Mouse (Mus musculus) cerebellum, adult 11-12 months (tissue): ENCODE measurements around the gene Pappa.

Source experiments
- DNase-seq: peaks from one replicate; pipeline ENCODE4 v3.0.0; 2022

Pappa gene

DNA sequence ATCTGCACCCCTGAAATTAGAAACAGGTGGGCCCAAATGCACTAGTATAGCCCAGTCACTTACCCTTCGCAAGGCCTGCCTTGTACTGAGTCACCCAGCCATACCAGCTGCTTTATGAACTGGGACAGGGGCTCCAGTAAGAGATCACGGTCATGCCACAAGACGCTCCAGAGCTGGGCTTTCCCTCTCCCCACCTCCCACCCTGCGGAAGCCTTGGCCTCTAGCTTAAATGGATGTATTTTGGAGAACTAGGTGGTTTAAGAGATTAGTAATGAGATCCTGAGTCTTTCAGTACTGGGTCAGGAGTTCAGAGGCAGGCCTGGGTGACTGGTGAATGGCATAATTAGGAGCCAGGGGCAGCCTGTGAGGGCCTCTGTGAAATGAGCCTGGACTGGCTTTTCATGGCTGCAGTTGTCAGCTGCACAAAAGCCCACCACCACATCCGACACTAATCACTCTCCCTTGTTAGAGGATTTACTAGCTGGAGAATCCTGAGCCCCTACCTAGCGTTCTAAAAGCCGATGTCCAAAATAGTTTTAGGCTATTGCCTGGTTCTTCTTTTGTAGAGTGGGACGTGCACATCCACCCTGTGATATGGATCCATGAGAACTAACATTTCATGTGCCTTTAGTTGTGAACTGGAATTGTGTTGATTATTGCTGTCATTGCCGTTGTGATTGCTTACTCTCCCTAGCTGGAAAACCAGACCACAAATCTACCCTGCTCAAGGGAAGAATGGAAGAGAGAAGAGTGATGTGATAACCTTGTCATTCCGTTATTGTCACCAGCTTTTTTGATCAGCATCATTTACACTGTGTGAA lies 154.7 kb downstream of the Pappa start:
- DNase-seq, result no peak

DNA sequence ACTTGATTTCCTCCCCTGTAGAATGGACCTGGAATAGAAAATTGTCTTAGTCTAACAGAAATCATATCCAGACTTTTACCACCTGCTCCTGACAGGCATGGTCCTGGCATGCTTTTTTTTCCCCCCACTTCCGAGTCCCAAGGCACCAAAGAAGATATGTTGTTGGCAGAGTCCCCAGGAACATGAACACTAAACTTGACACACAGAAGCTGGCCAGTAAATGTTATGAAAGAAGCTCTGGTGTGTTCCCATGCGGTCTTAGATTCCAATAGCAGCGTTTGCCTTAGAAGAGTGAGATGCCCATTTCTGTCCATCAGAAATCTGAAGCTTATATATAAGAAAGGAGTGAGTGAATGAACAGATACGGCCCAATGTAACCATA lies 155.3 kb downstream of the Pappa start:
- no peak for DNase-seq

DNA sequence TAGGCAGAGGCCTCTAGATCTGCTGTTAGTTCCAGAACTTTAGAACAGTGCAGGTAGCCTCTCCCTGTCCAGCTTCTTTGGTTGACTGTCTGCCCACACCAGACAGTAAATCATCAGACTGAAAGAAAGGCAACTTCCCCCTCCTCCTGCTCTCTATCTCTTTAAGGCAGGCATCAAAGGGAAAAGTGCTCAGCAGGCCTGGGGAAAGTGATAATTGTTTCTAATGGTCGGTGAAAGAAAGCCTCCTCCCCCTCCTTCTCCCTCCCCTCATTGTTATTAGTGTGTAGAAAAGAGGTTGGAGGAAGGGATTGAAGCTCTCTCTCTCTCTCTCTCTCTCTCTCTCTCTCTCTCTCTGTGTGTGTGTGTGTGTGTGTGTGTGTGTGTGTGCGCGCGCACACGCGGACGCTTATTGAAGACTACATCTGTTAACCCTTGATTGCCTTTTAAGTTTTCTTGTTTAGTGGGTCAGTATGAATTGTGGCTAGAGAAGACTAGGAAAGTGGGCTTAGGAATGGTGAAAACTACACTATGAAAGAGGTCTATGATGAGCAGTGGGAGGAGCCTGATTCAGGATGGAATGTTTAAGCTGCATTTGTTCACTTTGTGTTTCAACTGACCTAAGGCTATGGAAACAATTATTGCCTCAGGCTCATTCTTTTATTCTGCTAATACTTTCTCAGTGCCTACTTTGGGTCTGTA lies 156.2 kb downstream of the Pappa start:
- DNase-seq, result no peak

DNA sequence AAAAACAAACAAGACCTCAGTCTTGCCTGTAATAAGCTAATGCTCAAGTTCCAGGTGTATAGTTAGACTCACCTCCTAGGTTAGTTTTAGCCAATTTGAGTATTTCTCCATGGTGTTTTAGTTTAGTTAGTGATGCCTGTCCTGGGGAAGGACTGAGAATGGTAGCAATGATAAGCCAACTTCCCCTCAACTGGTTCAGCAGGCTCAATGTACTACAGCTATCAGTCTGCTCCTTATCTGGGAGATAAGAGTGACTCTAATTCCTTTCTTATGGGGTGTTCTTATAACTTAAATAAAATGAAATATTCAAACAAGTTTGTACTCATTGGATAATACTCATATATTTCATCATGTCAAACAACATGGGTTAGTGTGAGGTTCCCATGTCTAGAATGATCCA lies 156.9 kb downstream of the Pappa start:
- DNase-seq, result no peak

- DNase-seq, result no peak
Observed at GRCm38 (mm10) chr4:65283611-65284010, 159.6 kb downstream of the Pappa start.

GRCm38 (mm10) chr4:65285165-65285564 lies 161.2 kb downstream of the Pappa start:
- no peak for DNase-seq

GRCm38 (mm10) chr4:65289247-65289646 lies 165.3 kb downstream of the Pappa start:
- DNase-seq, result no peak

DNA sequence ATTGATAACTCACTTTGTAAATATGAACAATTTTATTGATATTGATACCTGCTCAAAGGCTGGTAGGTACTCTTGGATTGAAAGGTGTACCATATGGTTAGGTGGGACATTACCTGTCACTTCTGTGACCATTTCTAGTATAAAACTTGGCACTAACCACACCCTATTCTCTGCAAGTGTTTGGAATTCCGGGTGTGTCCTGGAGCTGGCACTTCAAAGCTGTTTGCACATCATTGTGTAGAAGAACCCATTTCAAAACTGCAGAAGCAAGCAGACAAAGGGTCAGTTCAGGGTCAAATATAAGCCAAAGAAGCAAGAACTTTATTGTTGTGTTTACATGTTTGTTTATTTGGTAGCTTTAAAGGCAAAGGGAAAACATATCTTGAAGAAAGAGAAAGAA lies 171.8 kb downstream of the Pappa start:
- no peak for DNase-seq

- peak; percentile 26 for DNase-seq
Observed at GRCm38 (mm10) chr4:65296356-65296967, 172.5 kb downstream of the Pappa start.

- DNase-seq, result no peak
Observed at GRCm38 (mm10) chr4:65296968-65297499, 173.1 kb downstream of the Pappa start.

- no peak for DNase-seq
Observed at GRCm38 (mm10) chr4:65298212-65299181, 174.5 kb downstream of the Pappa start.

DNA sequence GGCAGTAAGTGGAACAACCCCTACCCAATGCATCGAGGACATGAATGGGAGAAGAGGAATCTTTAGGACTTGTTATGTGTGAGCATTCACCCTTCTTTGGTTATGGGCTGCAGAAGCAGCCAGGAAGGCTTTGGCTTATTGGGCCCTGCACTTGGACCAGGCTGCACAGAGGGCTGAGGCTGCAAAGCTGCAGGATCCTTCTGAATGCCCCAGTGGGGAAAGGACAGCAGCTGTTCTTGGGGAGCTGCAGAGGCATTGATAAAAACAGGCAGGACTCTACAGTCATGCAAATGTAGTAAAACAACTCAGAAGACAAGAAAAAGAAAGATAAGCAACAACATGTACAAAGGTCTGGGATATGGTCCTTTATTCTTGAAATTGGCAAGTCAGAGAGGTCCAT lies 175.4 kb downstream of the Pappa start:
- DNase-seq, result no peak

GRCm38 (mm10) chr4:65300431-65300830 lies 176.5 kb downstream of the Pappa start:
- no peak for DNase-seq

- no peak for DNase-seq
Observed at GRCm38 (mm10) chr4:65302666-65303065, 178.7 kb downstream of the Pappa start.

GRCm38 (mm10) chr4:65317877-65318525 lies 194.0 kb downstream of the Pappa start:
- DNase-seq, result no peak

GRCm38 (mm10) chr4:65321340-65321739 lies 197.4 kb downstream of the Pappa start:
- DNase-seq, result no peak

DNA sequence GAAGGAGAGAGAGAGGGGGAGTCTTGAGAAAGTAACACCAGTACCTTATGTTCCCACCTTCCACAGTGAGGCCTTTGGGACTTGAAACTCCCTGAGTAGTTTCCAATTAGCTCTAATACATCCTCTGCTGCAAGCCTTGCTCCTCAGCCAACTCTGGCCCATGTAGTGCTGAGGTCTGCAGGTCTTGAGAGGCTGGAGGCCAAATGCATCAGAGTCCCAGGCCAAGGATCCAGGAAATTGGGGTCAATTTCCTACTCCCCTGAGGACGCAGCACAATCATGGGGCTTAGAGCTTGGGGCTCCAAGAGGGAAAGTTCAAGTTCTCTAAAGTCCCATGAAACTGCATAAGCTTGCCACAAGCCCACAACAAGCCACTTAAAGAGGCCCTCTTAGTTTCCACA lies 198.0 kb downstream of the Pappa start:
- no peak for DNase-seq

GRCm38 (mm10) chr4:65325816-65326215 lies 201.8 kb downstream of the Pappa start:
- no peak for DNase-seq

- no peak for DNase-seq
Observed at GRCm38 (mm10) chr4:65328486-65329308, 204.7 kb downstream of the Pappa start.

DNA sequence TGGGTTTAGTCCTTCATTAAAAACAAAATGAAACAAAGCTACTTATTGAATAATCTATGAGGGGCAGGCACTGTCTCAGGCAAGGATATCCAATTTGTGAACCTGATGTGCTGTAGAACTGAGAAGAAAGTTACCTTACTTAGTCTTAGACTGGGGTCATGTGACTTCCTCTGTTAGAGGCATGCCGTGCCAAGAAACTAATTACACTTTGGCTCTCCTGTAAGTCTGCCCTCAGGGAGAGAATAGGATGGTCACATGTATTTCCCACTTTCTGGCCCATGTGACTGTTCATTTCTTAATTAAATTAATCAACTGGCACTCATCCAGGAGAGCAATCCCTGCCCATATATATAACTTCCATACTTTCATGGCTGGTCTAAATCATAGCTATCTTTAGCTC lies 209.7 kb downstream of the Pappa start:
- DNase-seq, result no peak

DNA sequence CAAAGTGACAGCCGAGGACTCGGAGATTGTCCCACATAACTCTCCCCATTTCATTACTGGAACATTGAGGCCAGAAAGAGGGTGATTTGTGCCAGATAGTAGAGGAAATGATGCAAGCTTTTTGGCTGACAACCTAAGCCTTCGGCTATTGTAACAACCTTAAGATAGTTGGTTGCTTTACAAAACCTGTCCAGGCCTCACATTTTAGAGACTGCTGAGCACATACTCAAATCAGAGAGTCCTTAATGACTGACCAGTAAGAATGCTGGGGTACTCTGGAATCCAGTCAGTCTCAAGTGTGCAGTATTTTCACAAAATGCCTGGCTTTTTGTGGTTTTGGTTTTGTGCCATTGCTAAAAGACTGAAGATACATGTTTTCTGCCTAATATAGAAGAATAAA lies 217.8 kb downstream of the Pappa start:
- DNase-seq, result no peak
